Mouse (Mus musculus) ES-E14 (cell line): ENCODE results near the gene Degs1.

Experiments used
- CHD2 ChIP-seq: IDR thresholded peaks from 2 replicates; pipeline ENCODE4 v1.6.1; 2014; ENCODE audit warnings: mild to moderate bottlenecking, low read depth, low read length, inconsistent platforms
- HCFC1 ChIP-seq: IDR thresholded peaks from 2 replicates; pipeline ENCODE4 v1.6.1; 2012; ENCODE audit warnings: low read length, inconsistent platforms, borderline replicate concordance; ENCODE audit not compliant: insufficient read depth
- MAFK ChIP-seq: IDR thresholded peaks from 2 replicates; pipeline ENCODE4 v1.6.1; 2014; ENCODE audit warnings: mild to moderate bottlenecking, low read depth, low read length, inconsistent platforms; ENCODE audit not compliant: insufficient read depth

DNA sequence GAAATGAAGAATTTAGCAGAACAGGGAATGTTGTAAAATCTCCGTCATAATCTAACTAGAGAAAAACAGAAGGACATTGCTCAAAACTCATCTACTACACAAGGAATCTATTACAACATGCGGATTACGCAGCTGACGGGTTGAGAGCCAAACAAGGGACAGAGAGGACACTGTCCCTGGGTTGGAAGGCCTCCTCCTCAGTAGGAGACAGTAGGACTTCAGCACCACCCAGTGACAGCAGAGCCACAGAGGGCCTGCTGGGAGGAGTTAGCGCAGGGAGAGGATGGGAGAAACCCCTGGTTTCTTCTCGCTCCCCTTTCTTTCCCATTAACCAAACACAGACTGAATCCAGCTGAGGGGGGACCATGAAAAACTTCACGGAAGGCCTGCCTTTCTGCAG, 5.2 kb upstream of the Degs1 start:
- TF ChIP-seq MAFK = no peak
- no peak for TF ChIP-seq CHD2
- TF ChIP-seq HCFC1 = no peak
